Mouse (Mus musculus): ENCODE results near the gene Phb. TPM values are rescaled to one million over a fixed set of nuclear protein-coding genes. Genes with fewer than 3 reads are reported as not detected.
A peak's percentile ranks its signal among the peaks of the same experiment; 100 is the strongest.

Gene Phb
- polyA plus RNA-seq, 1 experiment from 2014 or later, result 273 TPM

- 34% methylated on average over 4 of the region's 4 CpGs for WGBS (ENCODE audit: insufficient replicate concordance)
- Histone ChIP-seq H3K27ac (ENCODE audit: low read depth, low read length) (no peak overlapping the region), H3K4me1 (ENCODE audit: control insufficient read depth, insufficient read depth, low read length) (no peaks in the 10 kb centered on the region), H3K36me3 (ENCODE audit: control insufficient read depth, insufficient read depth, low read length) (no peaks in the 10 kb centered on the region), H3K4me3 (ENCODE audit: low read depth, low read length) (no peak overlapping the region), H3K9ac (ENCODE audit: low read depth, low read length) (no peak overlapping the region), H3K27me3 (ENCODE audit: control insufficient read depth, insufficient read depth, low read length) (peaks cover 25% of the 10 kb centered on the region), H3K9me3 (replicated peaks; ENCODE audit: control insufficient read depth, low read length) (no peaks in the 10 kb centered on the region), H3K4me2 (no peak overlapping the region)
- peak; percentile 35; the same call in 1 of the 2 replicates for ATAC-seq (replicated peaks; ENCODE audit: insufficient number of reproducible peaks, low FRiP score, low TSS enrichment)
These were observed 35.5 kb upstream of the Phb start for GRCm38 (mm10) chr11:95631301-95631700.

- no peak for ATAC-seq (replicated peaks; ENCODE audit: insufficient number of reproducible peaks, low FRiP score, low TSS enrichment)
- H3K4me2 ChIP-seq, result no peak overlapping the region
- H3K36me3 ChIP-seq (ENCODE audit: control insufficient read depth, insufficient read depth, low read length), result no peaks in the 10 kb centered on the region
- H3K27ac ChIP-seq (ENCODE audit: low read depth, low read length), result no peak overlapping the region
- H3K9ac ChIP-seq (ENCODE audit: low read depth, low read length), result no peak overlapping the region
- H3K4me1 ChIP-seq (ENCODE audit: control insufficient read depth, insufficient read depth, low read length), result no peaks in the 10 kb centered on the region
- H3K4me3 ChIP-seq (ENCODE audit: low read depth, low read length), result no peak overlapping the region
- H3K27me3 ChIP-seq (ENCODE audit: control insufficient read depth, insufficient read depth, low read length), result peaks cover 19% of the 10 kb centered on the region
- no peaks in the 10 kb centered on the region for H3K9me3 ChIP-seq (replicated peaks; ENCODE audit: control insufficient read depth, low read length)
- 69% methylated on average over 6 of the region's 6 CpGs for WGBS (ENCODE audit: insufficient replicate concordance)
These were observed 34.3 kb upstream of the Phb start for GRCm38 (mm10) chr11:95632474-95632873.

- 84% methylated on average over 2 of the region's 2 CpGs for WGBS (ENCODE audit: insufficient replicate concordance)
- ATAC-seq (replicated peaks; ENCODE audit: insufficient number of reproducible peaks, low FRiP score, low TSS enrichment), result no peak
- Histone ChIP-seq H3K4me2 (no peak overlapping the region), H3K27me3 (ENCODE audit: control insufficient read depth, insufficient read depth, low read length) (peaks cover 17% of the 10 kb centered on the region), H3K4me3 (ENCODE audit: low read depth, low read length) (no peak overlapping the region), H3K36me3 (ENCODE audit: control insufficient read depth, insufficient read depth, low read length) (no peaks in the 10 kb centered on the region), H3K4me1 (ENCODE audit: control insufficient read depth, insufficient read depth, low read length) (no peaks in the 10 kb centered on the region), H3K27ac (ENCODE audit: low read depth, low read length) (no peak overlapping the region), H3K9ac (ENCODE audit: low read depth, low read length) (no peak overlapping the region), H3K9me3 (replicated peaks; ENCODE audit: control insufficient read depth, low read length) (no peaks in the 10 kb centered on the region)
These were observed 33.2 kb upstream of the Phb start for GRCm38 (mm10) chr11:95633512-95634000.

GRCm38 (mm10) chr11:95635030-95635429, 31.7 kb upstream of the Phb start:
- ATAC-seq (replicated peaks; ENCODE audit: insufficient number of reproducible peaks, low FRiP score, low TSS enrichment), result no peak
- 27% methylated on average over 2 of the region's 2 CpGs for WGBS (ENCODE audit: insufficient replicate concordance)
- Histone ChIP-seq H3K27ac (ENCODE audit: low read depth, low read length) (no peak overlapping the region), H3K4me3 (ENCODE audit: low read depth, low read length) (no peak overlapping the region), H3K9ac (ENCODE audit: low read depth, low read length) (no peak overlapping the region), H3K36me3 (ENCODE audit: control insufficient read depth, insufficient read depth, low read length) (no peaks in the 10 kb centered on the region), H3K4me2 (no peak overlapping the region), H3K4me1 (ENCODE audit: control insufficient read depth, insufficient read depth, low read length) (no peaks in the 10 kb centered on the region), H3K27me3 (ENCODE audit: control insufficient read depth, insufficient read depth, low read length) (0 out of 2 replicates have a peak, but pooled peaks cover 6% of the 10 kb centered on the region), H3K9me3 (replicated peaks; ENCODE audit: control insufficient read depth, low read length) (no peaks in the 10 kb centered on the region)

GRCm38 (mm10) chr11:95640751-95641150, 26.0 kb upstream of the Phb start:
- peaks cover 38% of the 10 kb centered on the region for H3K27me3 ChIP-seq (ENCODE audit: control insufficient read depth, insufficient read depth, low read length)
- no peak overlapping the region for H3K4me3 ChIP-seq (ENCODE audit: low read depth, low read length)
- no peaks in the 10 kb centered on the region for H3K36me3 ChIP-seq (ENCODE audit: control insufficient read depth, insufficient read depth, low read length)
- no peak overlapping the region for H3K9ac ChIP-seq (ENCODE audit: low read depth, low read length)
- WGBS (ENCODE audit: insufficient replicate concordance), result 38% methylated on average over 2 of the region's 2 CpGs
- no peak overlapping the region for H3K4me2 ChIP-seq
- ATAC-seq (replicated peaks; ENCODE audit: insufficient number of reproducible peaks, low FRiP score, low TSS enrichment), result no peak
- H3K27ac ChIP-seq (ENCODE audit: low read depth, low read length), result no peak overlapping the region
- no peaks in the 10 kb centered on the region for H3K9me3 ChIP-seq (replicated peaks; ENCODE audit: control insufficient read depth, low read length)
- peaks cover 19% of the 10 kb centered on the region for H3K4me1 ChIP-seq (ENCODE audit: control insufficient read depth, insufficient read depth, low read length)

GRCm38 (mm10) chr11:95642534-95643280, 24.1 kb upstream of the Phb start:
- H3K4me3 ChIP-seq (ENCODE audit: low read depth, low read length), result no peak overlapping the region
- no peak overlapping the region for H3K27ac ChIP-seq (ENCODE audit: low read depth, low read length)
- no peak for ATAC-seq (replicated peaks; ENCODE audit: insufficient number of reproducible peaks, low FRiP score, low TSS enrichment)
- H3K27me3 ChIP-seq (ENCODE audit: control insufficient read depth, insufficient read depth, low read length), result peaks cover 50% of the 10 kb centered on the region
- 27% methylated on average over 11 of the region's 12 CpGs for WGBS (ENCODE audit: insufficient replicate concordance)
- H3K36me3 ChIP-seq (ENCODE audit: control insufficient read depth, insufficient read depth, low read length), result no peaks in the 10 kb centered on the region
- H3K4me1 ChIP-seq (ENCODE audit: control insufficient read depth, insufficient read depth, low read length), result peaks cover 22% of the 10 kb centered on the region
- no peak overlapping the region for H3K9ac ChIP-seq (ENCODE audit: low read depth, low read length)
- H3K4me2 ChIP-seq, result no peak overlapping the region
- no peaks in the 10 kb centered on the region for H3K9me3 ChIP-seq (replicated peaks; ENCODE audit: control insufficient read depth, low read length)

- ATAC-seq (replicated peaks; ENCODE audit: insufficient number of reproducible peaks, low FRiP score, low TSS enrichment), result no peak
- WGBS (ENCODE audit: insufficient replicate concordance), result 41% methylated on average over 5 of the region's 5 CpGs
These were observed 22.9 kb upstream of the Phb start for GRCm38 (mm10) chr11:95643856-95644255.

GRCm38 (mm10) chr11:95644381-95644780, 22.4 kb upstream of the Phb start:
- no peak for ATAC-seq (replicated peaks; ENCODE audit: insufficient number of reproducible peaks, low FRiP score, low TSS enrichment)
- H3K4me3 ChIP-seq (ENCODE audit: low read depth, low read length), result no peak overlapping the region
- peaks cover 50% of the 10 kb centered on the region for H3K27me3 ChIP-seq (ENCODE audit: control insufficient read depth, insufficient read depth, low read length)
- no peak overlapping the region for H3K9ac ChIP-seq (ENCODE audit: low read depth, low read length)
- H3K27ac ChIP-seq (ENCODE audit: low read depth, low read length), result no peak overlapping the region
- 60% methylated on average over 7 of the region's 7 CpGs for WGBS (ENCODE audit: insufficient replicate concordance)
- H3K36me3 ChIP-seq (ENCODE audit: control insufficient read depth, insufficient read depth, low read length), result no peaks in the 10 kb centered on the region
- H3K4me1 ChIP-seq (ENCODE audit: control insufficient read depth, insufficient read depth, low read length), result peaks cover 25% of the 10 kb centered on the region
- H3K9me3 ChIP-seq (replicated peaks; ENCODE audit: control insufficient read depth, low read length), result no peaks in the 10 kb centered on the region
- H3K4me2 ChIP-seq, result no peak overlapping the region

More at GRCm38 (mm10) chr11:95643856-95644255, 22.9 kb upstream of the Phb start:
- Histone ChIP-seq H3K9ac (ENCODE audit: low read depth, low read length) (no peak overlapping the region), H3K27me3 (ENCODE audit: control insufficient read depth, insufficient read depth, low read length) (peaks cover 50% of the 10 kb centered on the region), H3K4me1 (ENCODE audit: control insufficient read depth, insufficient read depth, low read length) (peaks cover 25% of the 10 kb centered on the region), H3K27ac (ENCODE audit: low read depth, low read length) (no peak overlapping the region), H3K9me3 (replicated peaks; ENCODE audit: control insufficient read depth, low read length) (no peaks in the 10 kb centered on the region), H3K4me3 (ENCODE audit: low read depth, low read length) (no peak overlapping the region), H3K36me3 (ENCODE audit: control insufficient read depth, insufficient read depth, low read length) (no peaks in the 10 kb centered on the region), H3K4me2 (no peak overlapping the region)
